Mouse (Mus musculus) testis, adult 2 months (tissue): ENCODE data around the gene Rdh5. TPM values are rescaled to one million over a fixed set of nuclear protein-coding genes. Genes with fewer than 3 reads are reported as not detected.
A peak's percentile ranks its signal among the peaks of the same experiment; 100 is the strongest.

Source experiments
- H3K27ac ChIP-seq: fragments of 200-500 bp; 2 replicates; pipeline ENCODE4 v1.5.1; 2012; ENCODE audit warnings: low read depth, low read length; ENCODE audit not compliant: control insufficient read depth, insufficient read depth
- H3K27me3 ChIP-seq: fragments of 200-500 bp; 2 replicates; pipeline ENCODE4 v1.6.1; 2012; ENCODE audit warnings: mild to moderate bottlenecking, low read length, moderate library complexity; ENCODE audit not compliant: control insufficient read depth, insufficient read depth
- H3K36me3 ChIP-seq: fragments of 200-500 bp; 2 replicates; pipeline ENCODE4 v1.6.1; 2012; ENCODE audit warnings: mild to moderate bottlenecking, low read length; ENCODE audit not compliant: control insufficient read depth, insufficient read depth
- H3K4me1 ChIP-seq: fragments of 200-500 bp; 2 replicates; pipeline ENCODE4 v1.6.1; 2012; ENCODE audit warnings: low read length; ENCODE audit not compliant: control insufficient read depth, insufficient read depth
- H3K4me3 ChIP-seq: fragments of 200-500 bp; 2 replicates; pipeline ENCODE4 v1.5.1; 2012; ENCODE audit warnings: low read depth, mild to moderate bottlenecking, low read length, moderate library complexity, mixed read lengths; ENCODE audit not compliant: control insufficient read depth
- CTCF ChIP-seq: fragments of 200-500 bp; IDR thresholded peaks from 2 replicates; pipeline ENCODE4 v1.5.1; 2012; ENCODE audit warnings: low read depth, mild to moderate bottlenecking, inconsistent platforms, low read length, moderate library complexity; ENCODE audit not compliant: control insufficient read depth, insufficient read depth, insufficient replicate concordance
- POLR2A ChIP-seq: fragments of 200-500 bp; IDR thresholded peaks from 2 replicates; pipeline ENCODE4 v1.6.1; 2012; ENCODE audit warnings: low read depth, mild to moderate bottlenecking, inconsistent platforms, low read length, moderate library complexity; ENCODE audit not compliant: control insufficient read depth
- polyA plus RNA-seq: library from polyadenylated mRNA; depleted of rRNA; stranded (reverse); fragments of >200 nt; gene quantifications from 2 replicates; pipeline ENCODE4 v1.2.3, GENCODE M21; 2012

Rdh5 gene
- polyA plus RNA-seq, 1 experiment = 7.5 TPM

DNA sequence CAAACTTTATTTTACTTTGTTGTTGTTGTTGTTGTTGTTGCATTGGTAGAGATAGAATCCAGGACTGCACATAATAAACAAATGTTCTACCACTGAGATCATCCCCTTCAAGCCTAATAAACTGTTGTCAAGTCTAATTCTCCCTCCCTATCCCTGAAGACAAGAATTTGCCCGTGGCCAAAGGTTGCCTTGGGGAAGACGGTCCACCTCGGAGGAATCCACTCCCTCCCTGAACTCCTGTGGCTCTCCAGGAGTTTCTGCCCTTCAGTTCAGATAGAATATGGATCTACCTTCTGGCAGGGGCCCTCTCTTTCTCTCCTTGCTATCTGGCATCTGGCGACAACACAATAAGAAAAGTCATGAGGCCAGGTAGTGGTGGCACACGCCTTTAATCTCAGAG is 17.9 kb downstream of the Rdh5 start:
- no peak overlapping the region for H3K27ac ChIP-seq
- H3K36me3 ChIP-seq = no peaks in the 10 kb centered on the region
- no peaks in the 10 kb centered on the region for H3K27me3 ChIP-seq
- no peak overlapping the region for H3K4me3 ChIP-seq
- TF ChIP-seq POLR2A (no peak), CTCF (no peak)
- H3K4me1 ChIP-seq = peaks cover 4% of the 10 kb centered on the region; the same call in 1 of the 2 replicates

DNA sequence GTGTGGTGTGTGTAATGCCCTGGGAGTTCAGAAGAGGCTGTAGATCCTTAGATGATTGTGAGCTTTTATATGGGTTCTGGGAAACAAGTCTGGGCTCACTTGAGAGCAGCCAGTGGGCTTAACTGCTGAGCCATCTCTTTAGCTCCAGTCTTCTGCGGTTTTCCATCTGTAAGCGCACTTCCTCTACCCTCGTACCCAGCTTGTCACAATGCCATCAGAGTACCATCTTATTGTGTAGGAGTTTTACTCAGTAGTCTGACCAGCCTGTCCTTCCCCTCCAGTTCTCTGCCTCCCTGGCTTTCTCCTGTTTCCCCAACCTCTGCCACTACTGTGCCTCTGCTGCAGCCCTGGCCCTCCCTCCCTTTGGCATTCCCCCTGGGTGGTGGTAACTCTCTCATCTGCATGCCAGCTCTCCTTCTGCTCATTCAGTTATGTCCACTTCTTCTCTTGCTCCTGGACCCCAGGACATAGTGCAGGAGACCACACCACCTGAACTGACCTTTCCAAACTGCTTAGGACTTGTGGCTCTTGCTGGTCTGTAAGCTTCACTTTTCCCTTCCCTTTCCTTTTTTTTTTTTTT is 20.2 kb downstream of the Rdh5 start:
- no peaks in the 10 kb centered on the region for H3K36me3 ChIP-seq
- H3K27ac ChIP-seq = no peak overlapping the region
- no peak overlapping the region for H3K4me3 ChIP-seq
- H3K4me1 ChIP-seq = no peaks in the 10 kb centered on the region
- no peaks in the 10 kb centered on the region for H3K27me3 ChIP-seq
- TF ChIP-seq CTCF (no peak), POLR2A (no peak)

DNA sequence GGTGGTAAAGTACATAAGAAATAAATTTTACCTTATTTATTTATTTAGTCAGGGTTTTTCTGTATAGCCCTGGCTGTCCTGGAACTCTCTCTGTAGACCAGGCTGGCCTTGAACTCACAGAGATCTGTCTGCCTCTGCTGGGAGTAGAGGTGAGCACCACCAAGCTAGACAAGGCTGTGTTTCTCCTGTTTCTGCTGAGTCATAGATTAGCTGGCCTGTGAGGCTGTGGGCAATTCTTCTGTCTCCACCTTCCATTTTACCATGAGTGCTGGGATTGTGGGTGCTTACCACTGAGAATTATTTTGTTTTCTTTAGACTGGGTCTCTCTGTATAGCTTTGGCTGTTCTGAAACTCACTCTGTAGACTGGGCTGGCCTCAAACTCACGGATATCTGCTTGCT is 21.3 kb downstream of the Rdh5 start:
- H3K27ac ChIP-seq = no peak overlapping the region
- H3K36me3 ChIP-seq = no peaks in the 10 kb centered on the region
- TF ChIP-seq CTCF = no peak
- no peak for TF ChIP-seq POLR2A
- no peaks in the 10 kb centered on the region for H3K27me3 ChIP-seq
- peaks cover 6% of the 10 kb centered on the region for H3K4me1 ChIP-seq
- no peak overlapping the region for H3K4me3 ChIP-seq

DNA sequence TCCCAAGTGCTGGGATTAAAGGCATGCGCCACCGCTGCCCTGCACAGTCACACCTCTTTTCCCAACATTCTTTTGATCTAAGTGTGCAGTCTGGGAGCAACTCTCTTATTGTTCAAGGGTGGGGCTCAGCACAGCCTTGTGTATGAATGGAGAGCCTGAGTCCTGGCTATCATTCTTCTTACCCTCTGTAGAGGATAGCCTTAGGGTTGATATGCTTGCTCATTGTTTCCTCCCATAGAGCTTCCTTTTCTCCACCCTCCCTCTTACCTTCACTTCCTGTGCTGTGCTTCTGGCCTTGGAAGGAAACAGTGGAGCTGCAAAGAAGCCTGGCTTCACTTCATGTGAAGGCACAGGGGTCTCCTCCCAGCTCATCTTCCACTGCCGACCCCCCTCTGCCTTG is 22.0 kb downstream of the Rdh5 start, which contains the start of gene Cd63:
Gene Cd63, plus strand, starts transcription at position 292 of the 400 bp plus-strand sequence.
- Histone ChIP-seq H3K4me1 (peaks cover 13% of the 10 kb centered on the region), H3K36me3 (no peaks in the 10 kb centered on the region), H3K27me3 (no peaks in the 10 kb centered on the region), H3K4me3 (no peak within 1 kb of the TSS), H3K27ac (no peak within 1 kb of the TSS)
- TF ChIP-seq CTCF (no peak), POLR2A (no peak)

DNA sequence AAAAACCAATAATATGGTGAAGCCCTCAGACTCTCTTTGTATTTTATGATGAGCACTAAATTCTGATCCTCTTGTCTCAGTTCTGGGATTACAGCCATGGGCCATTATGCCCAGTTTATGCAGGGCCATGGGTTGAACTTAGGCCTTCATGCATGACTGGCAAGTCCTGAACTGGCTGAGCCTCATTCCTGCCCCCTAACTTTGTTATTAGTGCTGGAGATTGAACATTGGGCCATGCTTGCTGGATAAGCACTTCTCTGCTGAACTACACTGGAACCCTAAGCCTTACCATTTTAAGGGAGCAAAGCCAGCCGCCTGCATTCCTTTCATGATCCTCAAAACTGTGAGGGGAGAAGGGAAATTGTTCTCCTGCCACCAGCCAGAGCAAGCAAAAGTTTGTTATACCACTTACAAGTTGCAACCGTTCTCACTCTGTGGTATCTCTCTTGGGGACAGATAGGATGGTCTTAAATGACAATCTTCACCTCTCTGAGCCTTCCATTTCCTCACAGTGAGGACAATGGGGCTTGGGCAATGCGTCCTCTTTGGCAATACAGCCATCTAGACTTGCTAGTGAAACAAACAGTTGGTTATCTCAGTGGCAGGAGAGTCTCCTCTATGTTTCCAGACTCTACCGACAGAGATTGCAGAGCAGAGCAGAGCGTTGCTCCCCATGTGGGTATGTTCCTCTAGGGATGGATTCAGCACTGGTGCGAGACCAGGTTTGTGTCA is 22.8 kb downstream of the Rdh5 start:
- Histone ChIP-seq H3K36me3 (no peaks in the 10 kb centered on the region), H3K27ac (no peak overlapping the region), H3K4me3 (no peak overlapping the region), H3K27me3 (no peaks in the 10 kb centered on the region), H3K4me1 (peaks cover 18% of the 10 kb centered on the region)
- TF ChIP-seq POLR2A (no peak), CTCF (no peak)

DNA sequence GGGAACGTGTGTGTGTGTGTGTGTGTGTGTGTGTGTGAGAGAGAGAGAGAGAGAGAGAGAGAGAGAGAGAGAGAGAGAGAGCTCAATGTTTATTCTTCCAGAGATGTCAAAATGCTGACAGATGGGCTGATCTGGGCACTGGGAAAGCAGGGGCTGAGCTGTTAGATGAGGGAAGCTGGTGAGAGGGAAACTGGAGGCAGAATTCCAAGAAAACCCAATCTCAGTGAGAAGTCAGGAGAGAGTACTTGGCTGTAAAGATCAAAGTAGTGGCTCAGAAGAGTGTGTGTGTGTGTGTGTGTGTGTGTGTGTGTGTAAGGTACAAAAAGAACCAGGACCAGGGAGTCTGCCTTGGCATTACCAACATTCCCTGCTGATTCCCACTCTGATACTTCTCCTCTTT is 25.2 kb downstream of the Rdh5 start:
- Histone ChIP-seq H3K27ac (no peak overlapping the region), H3K27me3 (no peaks in the 10 kb centered on the region), H3K36me3 (no peaks in the 10 kb centered on the region), H3K4me3 (peak overlapping the region; percentile 18), H3K4me1 (peaks cover 23% of the 10 kb centered on the region)
- TF ChIP-seq CTCF (no peak), POLR2A (no peak)

DNA sequence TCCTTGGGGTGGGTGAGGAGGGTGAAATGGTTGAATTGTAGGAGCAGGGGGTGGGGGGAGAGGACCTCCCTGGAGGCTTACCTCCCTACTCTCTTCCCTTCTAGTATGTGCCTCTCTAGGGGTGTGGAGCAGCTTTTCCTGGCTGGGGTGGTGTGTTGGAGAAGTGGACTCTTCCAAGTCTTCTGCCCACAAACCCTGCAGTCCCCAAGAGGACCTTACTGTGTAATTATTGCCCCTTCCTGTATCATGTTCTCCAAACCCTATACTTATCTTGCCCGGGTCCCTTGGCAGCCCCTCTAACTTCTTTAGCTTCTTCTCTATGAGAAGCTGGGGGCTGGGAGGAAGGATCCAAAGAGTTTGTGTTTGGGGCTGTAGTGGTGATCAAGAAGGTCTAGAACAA is 25.9 kb downstream of the Rdh5 start:
- Histone ChIP-seq H3K4me3 (peak overlapping the region; percentile 90), H3K27me3 (no peaks in the 10 kb centered on the region), H3K4me1 (peaks cover 28% of the 10 kb centered on the region), H3K27ac (no peak overlapping the region; the same call in none of the 2 replicates), H3K36me3 (no peaks in the 10 kb centered on the region)
- no peak for TF ChIP-seq POLR2A
- no peak for TF ChIP-seq CTCF
